Mouse (Mus musculus) midbrain, embryonic 12.5 days (tissue): ENCODE data around the gene A2ml1. TPM values are rescaled to one million over a fixed set of nuclear protein-coding genes. Genes with fewer than 3 reads are reported as not detected.
"Not testable (repeated sequence)": the region's sequence is repeated elsewhere in the genome, so short reads cannot be mapped to it uniquely, and the experiment has no call there.

ENCODE experiments used
- ATAC-seq: fragments of 200-750 bp; cut with Nextera tagmentation; 2 replicates; pipeline ENCODE4 v1.8.0; 2017; ENCODE audit warnings: low read depth, moderate TSS enrichment, moderate library complexity; ENCODE audit not compliant: low FRiP score
- H3K27ac ChIP-seq: fragments of 300-500 bp; sonication (generic); replicated peaks from 2 replicates; pipeline ENCODE4 v1.5.1; 2016; ENCODE audit warnings: mild to moderate bottlenecking
- H3K27me3 ChIP-seq: fragments of 300-500 bp; sonication (generic); 2 replicates; pipeline ENCODE4 v1.6.1; 2016; ENCODE audit warnings: mild to moderate bottlenecking
- H3K36me3 ChIP-seq: fragments of 300-500 bp; sonication (generic); 2 replicates; pipeline ENCODE4 v1.6.1; 2016
- H3K4me1 ChIP-seq: fragments of 300-500 bp; sonication (generic); 2 replicates; pipeline ENCODE4 v1.6.1; 2016
- H3K4me2 ChIP-seq: fragments of 300-500 bp; sonication (generic); replicated peaks from 2 replicates; pipeline ENCODE4 v1.6.1; 2016; ENCODE audit warnings: mild to moderate bottlenecking, moderate library complexity
- H3K4me3 ChIP-seq: fragments of 300-500 bp; sonication (generic); 2 replicates; pipeline ENCODE4 v1.5.1; 2016; ENCODE audit warnings: mild to moderate bottlenecking
- H3K9ac ChIP-seq: fragments of 300-500 bp; sonication (generic); replicated peaks from 2 replicates; pipeline ENCODE4 v1.6.1; 2016; ENCODE audit warnings: mild to moderate bottlenecking, moderate library complexity
- H3K9me3 ChIP-seq: fragments of 300-500 bp; sonication (generic); 2 replicates; pipeline ENCODE4 v1.6.1; 2016; ENCODE audit warnings: mild to moderate bottlenecking
- WGBS: fragments of 180-500 bp; shearing (Covaris S2); methylation state at CpG from one replicate; pipeline ENCODE4 v1.1.7; 2016; 5-methylcytosine and 5-hydroxymethylcytosine counted together
- polyA plus RNA-seq: library from polyadenylated mRNA; unstranded; fragments of >200 nt; fragmentation: Nextera tagmentation; extraction: Ambion mirVana; gene quantifications from 2 replicates; pipeline ENCODE4 v1.2.1, GENCODE M21; 2016

A2ml1 gene
- polyA plus RNA-seq, result not detected in 2 replicates

DNA sequence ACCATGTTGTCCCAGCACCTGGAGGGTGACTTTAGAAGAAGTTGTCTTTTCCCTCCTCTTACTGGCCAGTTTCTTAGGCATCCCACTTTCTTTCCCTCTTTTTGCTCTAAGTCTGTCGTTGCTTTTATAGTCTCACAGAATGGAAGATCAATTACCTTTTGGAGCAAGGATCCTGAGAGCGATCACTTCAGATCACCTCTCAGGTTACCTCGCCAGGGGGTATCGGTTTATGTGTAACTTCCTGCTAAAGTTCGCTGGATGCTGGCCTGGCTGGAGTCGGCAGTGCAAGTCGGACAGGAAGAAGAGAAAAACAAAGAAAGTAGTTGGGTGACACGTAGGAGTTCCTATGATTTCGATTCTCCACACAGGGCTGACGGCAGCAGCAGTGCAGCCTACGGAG lies at the start of gene A2ml1:
A2ml1 (minus strand) TSS at position 101 of the 400 bp plus-strand sequence.
- H3K4me3 ChIP-seq, result no peak within 1 kb of the TSS
- 81% methylated on average over 11 of the region's 11 CpGs for WGBS
- no peak within 1 kb of the TSS for H3K4me2 ChIP-seq
- ATAC-seq, result no peak
- no peaks in the 10 kb centered on the region for H3K36me3 ChIP-seq
- H3K27me3 ChIP-seq, result no peaks in the 10 kb centered on the region
- H3K27ac ChIP-seq, result no peak within 1 kb of the TSS
- no peaks in the 10 kb centered on the region for H3K4me1 ChIP-seq
- H3K9ac ChIP-seq, result no peak within 1 kb of the TSS
- H3K9me3 ChIP-seq, result no peaks in the 10 kb centered on the region

DNA sequence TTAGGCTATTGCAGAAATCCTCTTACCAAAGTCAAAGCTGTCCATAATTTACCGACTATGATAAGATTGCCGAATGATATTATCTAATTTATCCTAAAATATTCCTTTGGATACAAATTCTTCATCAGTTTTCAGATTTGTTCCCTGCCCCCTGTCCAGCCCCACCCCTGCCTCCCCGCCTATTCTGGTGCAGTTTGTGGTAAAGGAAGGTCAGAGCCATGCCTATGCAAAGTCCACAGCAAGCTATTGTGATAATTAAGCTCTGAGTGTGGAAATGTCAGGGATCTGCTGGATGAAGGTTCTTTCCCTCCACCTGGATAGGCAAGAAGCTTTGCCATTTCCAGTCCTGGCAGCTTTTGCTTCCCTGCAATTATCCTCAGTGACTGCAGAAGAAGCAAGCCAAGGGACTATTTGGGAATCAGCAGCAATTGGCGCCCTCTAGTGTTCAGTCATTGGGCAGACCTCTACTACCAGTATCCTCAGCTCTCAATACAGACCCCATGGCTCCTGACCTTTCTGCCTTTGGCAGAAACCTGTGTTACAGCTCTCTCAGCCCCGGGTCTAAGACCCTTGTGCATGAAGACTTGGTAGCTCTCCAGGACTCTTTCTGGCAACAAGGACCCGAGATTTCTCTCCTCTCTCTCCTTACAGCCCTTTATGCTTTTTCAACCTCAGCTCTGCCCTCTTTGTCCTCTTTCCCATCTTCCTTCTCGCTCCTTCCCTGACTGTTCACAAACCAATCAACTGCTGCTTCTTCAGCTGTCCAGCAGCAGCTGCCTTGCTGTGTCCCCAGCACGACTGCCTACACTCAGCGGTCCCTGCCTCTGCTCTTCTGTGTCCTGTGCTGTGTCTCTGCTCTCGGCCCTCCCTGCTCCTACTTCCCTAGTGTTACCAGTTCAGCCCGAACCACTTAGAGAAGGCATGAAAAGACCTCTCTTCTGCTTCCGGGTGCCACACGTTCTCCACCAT lies 48.6 kb upstream of the A2ml1 start:
- not testable (repeated sequence) for H3K27ac ChIP-seq, H3K9me3 ChIP-seq, H3K4me2 ChIP-seq, H3K4me3 ChIP-seq, H3K36me3 ChIP-seq, H3K4me1 ChIP-seq, H3K27me3 ChIP-seq, H3K9ac ChIP-seq
- peak; percentile 93 for ATAC-seq
- WGBS, result 52% methylated on average over 13 of the region's 13 CpGs

DNA sequence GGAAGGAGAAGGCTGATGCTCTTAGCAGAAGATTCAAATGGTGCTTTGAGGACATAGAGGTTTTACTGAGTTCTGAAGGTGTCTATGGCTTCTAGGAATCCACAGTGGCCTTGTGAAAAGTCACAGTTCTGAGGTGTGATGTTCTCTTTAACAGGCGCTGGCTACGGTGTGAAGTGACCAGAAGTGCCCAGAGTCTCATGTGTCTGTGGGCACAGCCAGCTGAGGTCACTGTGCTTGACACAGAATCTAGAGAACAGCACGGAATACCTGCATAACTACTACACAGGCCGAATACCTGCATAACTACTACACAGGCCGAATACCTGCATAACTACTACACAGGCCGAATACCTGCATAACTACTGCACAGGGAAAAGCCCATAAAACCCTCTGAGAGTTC lies 43.8 kb upstream of the A2ml1 start:
- not testable (repeated sequence) for H3K4me1 ChIP-seq

DNA sequence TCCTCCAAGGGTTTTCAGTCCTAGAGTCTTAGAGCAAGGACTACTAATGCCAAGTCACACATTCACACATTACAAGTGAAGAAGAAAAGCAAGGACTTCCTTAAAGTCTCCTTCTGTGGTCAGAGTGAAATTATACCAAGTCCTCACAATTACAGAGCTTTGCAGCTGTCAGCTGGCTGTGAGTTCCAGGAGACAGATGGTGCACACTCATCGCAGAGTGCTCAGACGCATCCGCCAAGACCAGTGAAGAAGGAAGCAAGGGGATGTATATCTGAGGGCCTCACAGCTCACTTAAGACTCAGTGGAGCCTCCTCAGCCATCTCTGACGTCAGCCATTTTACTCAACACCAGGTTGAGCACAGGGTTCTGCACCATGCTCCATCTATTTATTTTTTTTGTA lies 43.0 kb upstream of the A2ml1 start:
- 90% methylated on average over 4 of the region's 4 CpGs for WGBS
- no peak overlapping the region for H3K9ac ChIP-seq
- no peaks in the 10 kb centered on the region for H3K9me3 ChIP-seq
- H3K4me2 ChIP-seq, result no peak overlapping the region
- H3K4me3 ChIP-seq, result no peak overlapping the region
- ATAC-seq, result no peak
- no peak overlapping the region for H3K27ac ChIP-seq
- no peaks in the 10 kb centered on the region for H3K27me3 ChIP-seq
- H3K4me1 ChIP-seq, result no peaks in the 10 kb centered on the region
- no peaks in the 10 kb centered on the region for H3K36me3 ChIP-seq

More for the DNA sequence above, 43.8 kb upstream of the A2ml1 start:
- 96% methylated on average over 6 of the region's 6 CpGs for WGBS
- not testable (repeated sequence) for H3K9ac ChIP-seq, H3K27ac ChIP-seq, H3K4me3 ChIP-seq, H3K9me3 ChIP-seq, H3K4me2 ChIP-seq, H3K36me3 ChIP-seq, ATAC-seq, H3K27me3 ChIP-seq

DNA sequence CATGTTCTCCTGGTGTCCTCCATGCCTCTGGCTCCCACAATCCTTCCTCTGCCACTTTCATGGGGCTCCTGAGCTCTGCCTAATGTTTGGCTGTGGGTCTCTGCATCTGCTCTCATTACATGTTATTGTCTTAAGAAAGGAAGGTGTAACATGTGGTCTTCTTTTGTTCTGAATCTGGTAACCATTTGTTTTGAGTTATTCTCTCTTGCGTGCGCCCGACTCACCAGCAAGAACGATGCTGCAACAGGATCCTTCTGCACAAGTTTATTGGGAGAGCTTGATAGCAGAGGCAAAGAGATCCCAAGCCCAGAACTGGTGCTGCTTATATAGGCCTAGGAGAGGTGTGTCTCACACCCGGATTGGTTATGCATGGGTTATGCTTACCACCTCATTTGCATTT lies 42.0 kb upstream of the A2ml1 start, which contains the start of gene Klrb1a:
Klrb1a (minus strand) TSS at position 101 of the 400 bp plus-strand sequence.
- H3K27me3 ChIP-seq, H3K4me1 ChIP-seq, H3K9ac ChIP-seq, H3K36me3 ChIP-seq, H3K9me3 ChIP-seq, H3K27ac ChIP-seq, H3K4me3 ChIP-seq, H3K4me2 ChIP-seq, ATAC-seq: not testable (repeated sequence)
- WGBS, result 96% methylated on average over 5 of the region's 5 CpGs

DNA sequence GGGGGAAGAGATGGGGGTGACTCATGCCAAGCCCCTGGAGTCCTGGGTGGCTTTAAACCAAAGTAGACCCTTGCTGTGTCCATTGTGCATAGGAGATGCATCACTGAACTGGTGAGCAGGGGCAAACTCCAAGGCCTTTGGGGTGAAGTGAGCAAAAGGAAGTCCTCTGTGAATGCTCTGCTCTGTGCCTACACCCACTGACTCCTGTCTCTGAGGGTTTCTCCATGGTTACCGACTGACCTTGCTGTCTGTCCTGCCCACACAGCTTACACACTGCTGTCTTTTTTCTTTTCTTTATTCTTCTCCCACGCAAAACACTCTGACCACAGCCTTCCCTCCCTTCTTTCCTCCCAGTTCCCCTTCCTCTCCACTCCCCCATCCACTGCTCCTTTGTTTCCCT lies 41.3 kb upstream of the A2ml1 start:
- no peaks in the 10 kb centered on the region for H3K4me1 ChIP-seq
- ATAC-seq, result no peak
- no peaks in the 10 kb centered on the region for H3K36me3 ChIP-seq
- WGBS, result 53% methylated on average over 2 of the region's 2 CpGs
- no peak overlapping the region for H3K4me3 ChIP-seq
- no peak overlapping the region for H3K4me2 ChIP-seq
- H3K27ac ChIP-seq, result no peak overlapping the region
- H3K27me3 ChIP-seq, result no peaks in the 10 kb centered on the region
- no peaks in the 10 kb centered on the region for H3K9me3 ChIP-seq
- no peak overlapping the region for H3K9ac ChIP-seq

DNA sequence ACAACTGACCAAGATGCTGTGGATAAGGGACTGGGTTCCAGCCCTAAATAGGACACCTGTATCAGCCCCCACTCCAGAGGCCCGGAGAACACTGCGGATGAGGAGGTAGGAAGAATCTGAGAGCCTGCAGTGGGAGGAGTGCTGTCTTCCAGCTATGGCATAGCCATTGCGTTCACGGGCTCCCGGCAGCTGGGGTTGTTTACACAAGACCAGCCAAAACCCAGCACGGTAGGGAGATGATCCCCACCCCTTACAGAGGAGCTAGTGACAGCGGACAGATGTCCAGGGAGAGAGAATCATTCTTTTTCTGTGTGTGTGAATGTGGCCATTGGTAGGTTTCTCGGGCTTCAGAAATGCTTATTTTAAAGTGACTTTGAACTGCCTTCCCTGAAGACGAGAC lies 24.9 kb upstream of the A2ml1 start:
- ATAC-seq, result no peak
- Histone ChIP-seq H3K4me1 (peaks cover 7% of the 10 kb centered on the region; the same call in 1 of the 2 replicates), H3K27me3 (no peaks in the 10 kb centered on the region), H3K4me2 (no peak overlapping the region), H3K9ac (no peak overlapping the region), H3K4me3 (no peak overlapping the region), H3K36me3 (no peaks in the 10 kb centered on the region), H3K27ac (no peak overlapping the region), H3K9me3 (no peaks in the 10 kb centered on the region)
- 72% methylated on average over 9 of the region's 9 CpGs for WGBS

DNA sequence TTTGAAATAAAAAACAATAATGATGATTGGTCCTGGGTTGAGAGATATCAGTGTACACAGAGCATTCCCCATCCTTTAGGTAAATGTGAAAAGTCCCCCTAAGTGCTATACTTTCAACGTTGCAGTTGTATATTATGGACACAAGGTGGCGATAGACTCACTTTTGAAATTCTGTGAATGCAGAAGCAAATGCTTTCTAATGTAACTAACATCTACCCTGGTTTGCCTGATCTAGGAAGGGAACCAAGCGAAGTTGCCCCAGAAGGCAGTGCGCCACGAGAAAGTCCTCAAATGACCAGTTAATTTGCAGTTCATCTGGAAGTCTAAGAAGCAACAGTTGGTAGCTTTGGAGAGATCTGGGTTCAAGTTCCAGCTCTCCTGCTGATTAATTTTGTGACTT lies 23.1 kb upstream of the A2ml1 start:
- Histone ChIP-seq H3K9ac (no peak overlapping the region), H3K9me3 (no peaks in the 10 kb centered on the region), H3K36me3 (no peaks in the 10 kb centered on the region), H3K4me1 (peaks cover 7% of the 10 kb centered on the region; the same call in 1 of the 2 replicates), H3K4me2 (no peak overlapping the region), H3K4me3 (no peak overlapping the region), H3K27me3 (no peaks in the 10 kb centered on the region), H3K27ac (no peak overlapping the region)
- WGBS, result 38% methylated on average over 5 of the region's 5 CpGs
- ATAC-seq, result no peak

DNA sequence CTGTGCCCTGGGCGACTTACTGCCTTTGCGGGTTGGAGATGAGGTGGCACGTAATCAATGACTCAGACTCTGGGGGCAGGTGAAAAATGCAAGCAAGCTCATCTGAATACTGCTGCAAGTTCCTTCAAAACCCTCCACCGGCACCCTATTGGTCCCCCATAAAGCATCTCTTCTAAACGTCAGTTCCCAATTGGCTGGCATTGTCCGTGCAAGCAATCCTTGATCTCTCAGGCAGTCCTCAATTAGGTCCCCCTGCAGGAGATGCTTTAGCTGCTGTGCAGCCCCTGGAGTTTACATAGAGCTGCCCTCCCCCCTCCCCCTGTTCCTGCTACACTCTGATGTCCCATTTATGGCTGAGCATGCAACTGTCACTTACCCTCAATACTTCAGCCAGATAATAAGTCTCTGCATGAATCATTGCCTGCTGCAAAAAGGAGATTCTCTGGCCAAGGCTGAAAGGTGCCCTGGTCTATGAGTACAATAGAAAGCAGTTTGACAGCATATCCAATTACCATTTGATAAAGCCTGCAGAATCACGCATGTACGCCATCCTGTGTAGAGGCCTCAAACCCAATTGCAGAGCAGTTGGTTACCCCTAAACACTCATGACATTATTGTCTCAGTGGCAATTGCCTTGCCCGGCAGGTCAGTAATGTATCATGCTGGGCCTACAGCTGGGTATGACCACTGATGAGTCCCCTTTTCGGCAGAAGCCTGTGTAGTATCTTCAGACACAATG lies 21.2 kb upstream of the A2ml1 start:
- peak; percentile 69 for ATAC-seq
- Histone ChIP-seq H3K27ac (no peak overlapping the region), H3K9ac (no peak overlapping the region), H3K4me3 (no peak overlapping the region), H3K4me1 (peaks cover 7% of the 10 kb centered on the region; the same call in 1 of the 2 replicates), H3K4me2 (no peak overlapping the region), H3K36me3 (no peaks in the 10 kb centered on the region), H3K9me3 (no peaks in the 10 kb centered on the region), H3K27me3 (no peaks in the 10 kb centered on the region)
- WGBS, result 54% methylated on average over 10 of the region's 10 CpGs

DNA sequence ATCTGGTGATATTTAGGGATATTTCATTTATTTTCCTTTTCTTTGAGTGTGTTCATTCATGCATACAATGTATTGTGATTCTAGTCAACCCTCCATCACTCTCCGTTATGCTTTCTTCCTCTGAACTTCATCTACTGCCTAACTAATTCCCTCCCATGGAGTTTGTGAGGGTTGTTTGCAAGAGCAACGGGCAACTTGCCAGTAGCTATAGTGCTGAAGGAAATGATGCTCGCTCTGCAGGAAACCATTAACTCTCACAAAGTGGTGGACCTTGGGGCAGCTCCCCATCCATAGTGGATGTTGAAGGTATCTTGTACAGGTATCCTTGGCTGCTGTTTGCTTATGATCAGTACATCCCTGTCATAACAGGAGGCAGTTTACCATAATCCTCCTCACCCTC lies 20.6 kb upstream of the A2ml1 start:
- WGBS, result 48% methylated on average over 3 of the region's 3 CpGs
- 0 out of 2 replicates have a peak, but pooled peaks have one; percentile 1 for ATAC-seq
- no peak overlapping the region for H3K9ac ChIP-seq
- no peaks in the 10 kb centered on the region for H3K36me3 ChIP-seq
- H3K27me3 ChIP-seq, result no peaks in the 10 kb centered on the region
- H3K4me1 ChIP-seq, result peaks cover 7% of the 10 kb centered on the region; the same call in 1 of the 2 replicates
- H3K27ac ChIP-seq, result no peak overlapping the region
- no peak overlapping the region for H3K4me2 ChIP-seq
- no peaks in the 10 kb centered on the region for H3K9me3 ChIP-seq
- H3K4me3 ChIP-seq, result no peak overlapping the region

DNA sequence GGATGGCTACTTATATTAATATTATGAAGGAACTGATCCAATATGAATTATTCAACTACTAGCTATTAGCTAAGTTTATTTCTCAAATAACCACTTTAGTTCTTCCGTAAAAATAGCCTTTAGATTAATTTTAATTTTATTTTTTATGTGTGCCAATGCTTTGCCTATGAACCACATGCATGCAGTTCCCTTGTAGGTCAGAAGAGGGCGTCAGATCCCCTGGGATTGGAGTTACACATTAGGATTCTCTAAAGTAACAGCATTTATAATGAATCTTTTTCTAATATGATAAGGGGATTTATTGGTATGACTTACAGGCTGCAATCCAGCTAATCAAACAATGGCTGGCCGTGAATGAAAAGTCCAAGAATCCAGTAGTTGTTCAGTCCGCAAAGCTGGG lies 18.1 kb upstream of the A2ml1 start:
- H3K4me1 ChIP-seq, result peaks cover 10% of the 10 kb centered on the region; the same call in 1 of the 2 replicates
- 61% methylated on average over 4 of the region's 4 CpGs for whole genome bisulfite sequencing
- no peaks in the 10 kb centered on the region for H3K27me3 ChIP-seq
- H3K4me3 ChIP-seq, result no peak overlapping the region
- no peaks in the 10 kb centered on the region for H3K9me3 ChIP-seq
- H3K27ac ChIP-seq, result no peak overlapping the region
- ATAC-seq, result no peak
- no peaks in the 10 kb centered on the region for H3K36me3 ChIP-seq
- no peak overlapping the region for H3K4me2 ChIP-seq
- no peak overlapping the region for H3K9ac ChIP-seq
